In the genomic region with DNA sequence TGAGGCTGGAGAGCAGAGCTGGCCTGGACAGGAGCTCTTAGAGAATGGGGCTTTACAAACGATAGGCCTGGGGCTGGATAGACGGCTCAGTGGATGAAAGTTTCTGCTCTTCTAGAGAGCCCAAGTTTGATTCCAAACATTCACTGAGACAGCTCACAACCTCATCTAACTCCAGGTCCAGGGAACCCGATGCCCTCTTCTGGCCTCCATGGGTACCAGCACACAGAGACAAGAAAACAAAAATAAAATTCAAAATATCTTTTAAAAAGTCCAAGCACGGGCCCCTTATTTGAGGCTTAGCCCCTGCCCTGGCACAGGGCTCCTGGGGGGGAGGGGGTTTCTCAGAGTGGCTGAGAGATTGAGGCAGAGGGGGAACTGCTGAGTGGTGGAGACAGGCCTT, we compare ENCODE assay signal across 37 mouse cellular contexts. TPM values are rescaled to one million over a fixed set of nuclear protein-coding genes. Genes with fewer than 3 reads are reported as not detected.
DNase-seq lines count a peak whose midpoint lies in the region; ATAC-seq and TF ChIP-seq lines count a peak whose summit lies in the region.
"Had no signal": no experiment of that assay in that cellular context is flagged by ENCODE, and none has a peak within 500 bp of the region (broad histone marks: within the 10 kb centered on the region; RNA-seq: fewer than 3 reads in every experiment).

No protein-coding gene starts in this region.

- H3K9me3 ChIP-seq in intestine, postnatal 0 days (ENCODE audit: control insufficient read depth) = no peaks in the 10 kb centered on the region
- no peaks in the 10 kb centered on the region for H3K9me3 ChIP-seq in intestine, embryonic 15.5 days
- H3K9me3 ChIP-seq in lung, postnatal 0 days (ENCODE audit: low read length) = no peaks in the 10 kb centered on the region
- H3K9me3 ChIP-seq in stomach, postnatal 0 days (ENCODE audit: control insufficient read depth, low read length) = no peaks in the 10 kb centered on the region
- H3K9me3 ChIP-seq: embryonic facial prominence, embryonic 12.5 days; G1E; heart, embryonic 10.5 days; heart, embryonic 15.5 days; hindbrain, embryonic 12.5 days; limb, embryonic 13.5 days had no signal

- H3K4me1 ChIP-seq in intestine, postnatal 0 days (replicated peaks; ENCODE audit: control insufficient read depth, insufficient read depth, low read length) = peaks cover 8% of the 10 kb centered on the region
- peaks cover 13% of the 10 kb centered on the region for H3K4me1 ChIP-seq in intestine, embryonic 15.5 days (replicated peaks)
- peaks cover 10% of the 10 kb centered on the region for H3K4me1 ChIP-seq in lung, postnatal 0 days (ENCODE audit: insufficient read depth, low read depth, low read length)
- H3K4me1 ChIP-seq in stomach, postnatal 0 days (replicated peaks; ENCODE audit: control insufficient read depth, insufficient read depth) = no peaks in the 10 kb centered on the region

- peaks cover 74% of the 10 kb centered on the region for H3K36me3 ChIP-seq in intestine, postnatal 0 days (ENCODE audit: control insufficient read depth, insufficient read depth)
- peaks cover 50% of the 10 kb centered on the region for H3K36me3 ChIP-seq in intestine, embryonic 15.5 days
- peaks cover 28% of the 10 kb centered on the region; the same call in 1 of the 2 replicates for H3K36me3 ChIP-seq in lung, postnatal 0 days (ENCODE audit: insufficient read depth, low read length)
- H3K36me3 ChIP-seq in stomach, postnatal 0 days (ENCODE audit: control insufficient read depth, insufficient read depth, low read length) = peaks cover 22% of the 10 kb centered on the region

- H3K27me3 ChIP-seq in intestine, postnatal 0 days (replicated peaks; ENCODE audit: control insufficient read depth, insufficient read depth, low read length) = no peaks in the 10 kb centered on the region
- no peaks in the 10 kb centered on the region for H3K27me3 ChIP-seq in intestine, embryonic 15.5 days (replicated peaks)
- no peaks in the 10 kb centered on the region for H3K27me3 ChIP-seq in lung, postnatal 0 days (replicated peaks; ENCODE audit: insufficient read depth, low read length)
- H3K27me3 ChIP-seq in stomach, postnatal 0 days (ENCODE audit: control insufficient read depth, insufficient read depth, low read length) = no peaks in the 10 kb centered on the region
- H3K27me3 ChIP-seq: heart, embryonic 15.5 days had no signal

- H3K9ac ChIP-seq in intestine, postnatal 0 days (ENCODE audit: low read depth, low read length) = no peak overlapping the region
- H3K9ac ChIP-seq in intestine, embryonic 15.5 days = no peak overlapping the region
- no peak overlapping the region for H3K9ac ChIP-seq in lung, postnatal 0 days (replicated peaks; ENCODE audit: low read depth)
- H3K9ac ChIP-seq in stomach, postnatal 0 days (ENCODE audit: low read length) = no peak overlapping the region
- H3K9ac ChIP-seq: embryonic facial prominence, embryonic 12.5 days; forebrain, postnatal 0 days; heart, embryonic 15.5 days; hindbrain, embryonic 12.5 days; limb, embryonic 13.5 days had no signal

- DNase-seq in lung, postnatal 0 days (ENCODE audit: low spot score) = no peak
- no peak for DNase-seq in lung, postnatal 25 days (ENCODE audit: low spot score)
- peak; percentile 41 for DNase-seq in NIH3T3 (ENCODE audit: low read depth)
- DNase-seq in stomach, postnatal 0 days (ENCODE audit: low spot score) = no peak
- DNase-seq in adrenal gland, adult 2 months = no peak
- DNase-seq: adrenal gland, postnatal 25 days; cerebellum, adult 9-10 months; cerebellum, postnatal 36 days; embryo, embryonic 11 days; forebrain, postnatal 0 days; gastrocnemius, postnatal 14 days; heart, postnatal 36 days; kidney, adult 2 months; kidney, postnatal 10 days; lung, postnatal 10 days; midbrain, embryonic 14.5 days; thymus, postnatal 4 days had no signal

- no peak overlapping the region for H3K27ac ChIP-seq in intestine, postnatal 0 days (ENCODE audit: low read depth, low read length)
- no peak overlapping the region for H3K27ac ChIP-seq in intestine, embryonic 15.5 days
- no peak overlapping the region for H3K27ac ChIP-seq in lung, postnatal 0 days (ENCODE audit: low read length)
- no peak overlapping the region for H3K27ac ChIP-seq in stomach, postnatal 0 days (replicated peaks)
- H3K27ac ChIP-seq: embryonic facial prominence, embryonic 12.5 days; heart, embryonic 10.5 days; heart, embryonic 15.5 days; hindbrain, embryonic 12.5 days; limb, embryonic 13.5 days had no signal

- no peak overlapping the region for H3K4me2 ChIP-seq in intestine, postnatal 0 days (replicated peaks; ENCODE audit: low read depth)
- no peak overlapping the region for H3K4me2 ChIP-seq in intestine, embryonic 15.5 days (replicated peaks)
- no peak overlapping the region for H3K4me2 ChIP-seq in lung, postnatal 0 days (replicated peaks; ENCODE audit: low read depth, low read length)
- no peak overlapping the region for H3K4me2 ChIP-seq in stomach, postnatal 0 days (replicated peaks; ENCODE audit: low read depth)
- H3K4me2 ChIP-seq: embryonic facial prominence, embryonic 12.5 days; heart, embryonic 15.5 days; hindbrain, embryonic 12.5 days; limb, embryonic 13.5 days; liver, embryonic 11.5 days had no signal

- peak; percentile 44 for TF ChIP-seq CTCF in intestine, postnatal 0 days (IDR thresholded peaks at IDR 0.05; ENCODE audit: low read depth)
- peak; percentile 28 for TF ChIP-seq CTCF in lung, postnatal 0 days (IDR thresholded peaks at IDR 0.05)
- peak; percentile 53 for TF ChIP-seq CTCF in stomach, postnatal 0 days (IDR thresholded peaks at IDR 0.05; ENCODE audit: low read depth)

- no peak overlapping the region for H3K4me3 ChIP-seq in intestine, postnatal 0 days (ENCODE audit: low read depth, low read length)
- no peak overlapping the region for H3K4me3 ChIP-seq in intestine, embryonic 15.5 days (replicated peaks)
- H3K4me3 ChIP-seq in lung, postnatal 0 days (ENCODE audit: low read depth, low read length) = no peak overlapping the region
- no peak overlapping the region for H3K4me3 ChIP-seq in stomach, postnatal 0 days (ENCODE audit: low read depth, low read length)
- H3K4me3 ChIP-seq: embryonic facial prominence, embryonic 12.5 days; heart, embryonic 10.5 days; heart, embryonic 15.5 days; hindbrain, embryonic 12.5 days; limb, embryonic 13.5 days had no signal

- TF ChIP-seq EP300 in lung, postnatal 0 days (IDR thresholded peaks at IDR 0.05) = no peak
- TF ChIP-seq EP300 in stomach, postnatal 0 days (optimal IDR thresholded peaks at IDR 0.05) = no peak

- 81% methylated on average over 4 of the region's 4 CpGs for WGBS in intestine, postnatal 0 days
- WGBS in intestine, embryonic 15.5 days = 83% methylated on average over 4 of the region's 4 CpGs
- 75% methylated on average over 4 of the region's 4 CpGs for WGBS in lung, postnatal 0 days
- 84% methylated on average over 4 of the region's 4 CpGs for WGBS in stomach, postnatal 0 days

- no peak for ATAC-seq in intestine, postnatal 0 days
- no peak for ATAC-seq in intestine, embryonic 15.5 days
- ATAC-seq in lung, postnatal 0 days = no peak
- ATAC-seq in stomach, postnatal 0 days (ENCODE audit: low FRiP score, low TSS enrichment) = no peak
- ATAC-seq: forebrain, postnatal 0 days had no signal

RNA-seq across cellular contexts. Expression of a gene that starts 4.9 kb away (rescaled TPM):
- polyA plus RNA-seq in intestine, postnatal 0 days (2015; fragmentation: Nextera tagmentation; extraction: Ambion mirVana) = not detected in 2 replicates
- polyA plus RNA-seq in intestine, embryonic 15.5 days (2015; fragmentation: Nextera tagmentation; extraction: Ambion mirVana) = not detected in 2 replicates
- polyA plus RNA-seq in lung, postnatal 0 days (2015; fragmentation: Nextera tagmentation; extraction: Ambion mirVana) = not detected in 2 replicates
- not detected in 2 replicates for polyA plus RNA-seq in stomach, postnatal 0 days (2015; fragmentation: Nextera tagmentation; extraction: Ambion mirVana)
- not detected for total RNA-seq in adrenal gland, adult 2 months (2021)
- polyA plus RNA-seq in adrenal gland, adult 2 months (2012; rRNA removed) = not detected in 2 replicates
- total RNA-seq: adrenal gland, postnatal 25 days; G1E; gastrocnemius, postnatal 14 days; granulocyte monocyte progenitor cell, adult 5-6 weeks; heart, postnatal 36 days; left cerebral cortex, postnatal 36 days; neutrophil, adult 5-6 weeks had no signal
- polyA plus RNA-seq: brain, embryonic 14.5 days; C2C12; embryonic facial prominence, embryonic 12.5 days; forebrain, postnatal 0 days; G1E; heart, embryonic 10.5 days; heart, embryonic 15.5 days; hindbrain, embryonic 12.5 days; kidney, adult 2 months; large intestine, adult 2 months; limb, embryonic 13.5 days; liver, embryonic 11.5 days; liver, embryonic 16.5 days; midbrain, embryonic 14.5 days; neural tube, embryonic 11.5 days; thymus, postnatal 0 days had no signal

RNA-seq across cellular contexts. Expression of a gene that starts 8.3 kb away (rescaled TPM):
- polyA plus RNA-seq in intestine, postnatal 0 days (2015; fragmentation: Nextera tagmentation; extraction: Ambion mirVana) = 0.12 TPM in 1 of 2 replicates, not detected in the other
- polyA plus RNA-seq in intestine, embryonic 15.5 days (2015; fragmentation: Nextera tagmentation; extraction: Ambion mirVana) = not detected in 2 replicates
- not detected in 2 replicates for polyA plus RNA-seq in lung, postnatal 0 days (2015; fragmentation: Nextera tagmentation; extraction: Ambion mirVana)
- polyA plus RNA-seq in stomach, postnatal 0 days (2015; fragmentation: Nextera tagmentation; extraction: Ambion mirVana) = not detected in 2 replicates
- total RNA-seq in adrenal gland, adult 2 months (2021) = not detected
- 0.30 TPM in 1 of 2 replicates, not detected in the other for polyA plus RNA-seq in adrenal gland, adult 2 months (2012; rRNA removed)
- total RNA-seq: adrenal gland, postnatal 25 days; forebrain, postnatal 0 days; G1E; granulocyte monocyte progenitor cell, adult 5-6 weeks; heart, postnatal 36 days; left cerebral cortex, postnatal 36 days had no signal
- polyA plus RNA-seq: embryonic facial prominence, embryonic 12.5 days; G1E; heart, embryonic 10.5 days; heart, embryonic 15.5 days; hindbrain, embryonic 12.5 days; limb, embryonic 13.5 days; liver, embryonic 11.5 days; liver, embryonic 16.5 days; midbrain, embryonic 14.5 days; neural tube, embryonic 11.5 days had no signal

RNA-seq across cellular contexts. Expression of a gene that starts 28.2 kb away (rescaled TPM):
- polyA plus RNA-seq in intestine, postnatal 0 days (2015; fragmentation: Nextera tagmentation; extraction: Ambion mirVana) = 0.07 and 0.10 TPM in 2 replicates
- 0.21 and 0.24 TPM in 2 replicates for polyA plus RNA-seq in intestine, embryonic 15.5 days (2015; fragmentation: Nextera tagmentation; extraction: Ambion mirVana)
- 0.55 and 0.66 TPM in 2 replicates for polyA plus RNA-seq in lung, postnatal 0 days (2015; fragmentation: Nextera tagmentation; extraction: Ambion mirVana)
- polyA plus RNA-seq in stomach, postnatal 0 days (2015; fragmentation: Nextera tagmentation; extraction: Ambion mirVana) = 0.06 and 0.07 TPM in 2 replicates
- total RNA-seq in adrenal gland, adult 2 months (2021) = under 1 TPM in 1 of 2 experiments, not detected in 1; 0.12 TPM
- polyA plus RNA-seq in adrenal gland, adult 2 months (2012; rRNA removed) = 0.03 TPM in 1 of 2 replicates, not detected in the other
- total RNA-seq: adrenal gland, postnatal 25 days; granulocyte monocyte progenitor cell, adult 5-6 weeks; layer of hippocampus, postnatal 10 days; left cerebral cortex, adult 18-20 months; left cerebral cortex, postnatal 36 days had no signal
- polyA plus RNA-seq: large intestine, adult 2 months had no signal

RNA-seq across cellular contexts. Expression of a gene that starts 36.3 kb away (rescaled TPM):
- polyA plus RNA-seq in intestine, postnatal 0 days (2015; fragmentation: Nextera tagmentation; extraction: Ambion mirVana) = 107 TPM in 2 replicates
- 106 and 107 TPM in 2 replicates for polyA plus RNA-seq in intestine, embryonic 15.5 days (2015; fragmentation: Nextera tagmentation; extraction: Ambion mirVana)
- polyA plus RNA-seq in lung, postnatal 0 days (2015; fragmentation: Nextera tagmentation; extraction: Ambion mirVana) = 112 and 119 TPM in 2 replicates
- polyA plus RNA-seq in stomach, postnatal 0 days (2015; fragmentation: Nextera tagmentation; extraction: Ambion mirVana) = 62.8 and 70.5 TPM in 2 replicates
- total RNA-seq in adrenal gland, adult 2 months (2021) = 100 to 1,000 TPM in 1 of 2 experiments, 10 to 100 TPM in 1; 76.9 to 106 TPM
- 91.4 and 101 TPM in 2 replicates for polyA plus RNA-seq in adrenal gland, adult 2 months (2012; rRNA removed)

RNA-seq across cellular contexts. Expression of a gene that starts 36.5 kb away (rescaled TPM):
- 192 and 210 TPM in 2 replicates for polyA plus RNA-seq in intestine, postnatal 0 days (2015; fragmentation: Nextera tagmentation; extraction: Ambion mirVana)
- 171 and 180 TPM in 2 replicates for polyA plus RNA-seq in intestine, embryonic 15.5 days (2015; fragmentation: Nextera tagmentation; extraction: Ambion mirVana)
- polyA plus RNA-seq in lung, postnatal 0 days (2015; fragmentation: Nextera tagmentation; extraction: Ambion mirVana) = 118 and 121 TPM in 2 replicates
- 120 and 121 TPM in 2 replicates for polyA plus RNA-seq in stomach, postnatal 0 days (2015; fragmentation: Nextera tagmentation; extraction: Ambion mirVana)
- 100 to 1,000 TPM; 124 to 140 TPM for total RNA-seq in adrenal gland, adult 2 months (2021)
- 118 and 139 TPM in 2 replicates for polyA plus RNA-seq in adrenal gland, adult 2 months (2012; rRNA removed)
